Mouse (Mus musculus): Measurements from ENCODE around the gene Jmjd1c.

GRCm38 (mm10) chr10:67183086-67183485 is 87.2 kb downstream of the Jmjd1c start:
- TF ChIP-seq ZNF384 (IDR thresholded peaks at IDR 0.05; ENCODE audit: low read depth, low read length) (no peak), MAFK (IDR thresholded peaks at IDR 0.05; ENCODE audit: insufficient read depth, low read depth, low read length) (no peak), CHD2 (IDR thresholded peaks at IDR 0.05; ENCODE audit: low read depth, low read length) (no peak)
